Mouse (Mus musculus): Measurements from ENCODE around the gene Tmtc4. TPM values are rescaled to one million over a fixed set of nuclear protein-coding genes. Genes with fewer than 3 reads are reported as not detected.

Gene Tmtc4
- polyA plus RNA-seq, 1 experiment from 2014 or later: 43.5 TPM

DNA sequence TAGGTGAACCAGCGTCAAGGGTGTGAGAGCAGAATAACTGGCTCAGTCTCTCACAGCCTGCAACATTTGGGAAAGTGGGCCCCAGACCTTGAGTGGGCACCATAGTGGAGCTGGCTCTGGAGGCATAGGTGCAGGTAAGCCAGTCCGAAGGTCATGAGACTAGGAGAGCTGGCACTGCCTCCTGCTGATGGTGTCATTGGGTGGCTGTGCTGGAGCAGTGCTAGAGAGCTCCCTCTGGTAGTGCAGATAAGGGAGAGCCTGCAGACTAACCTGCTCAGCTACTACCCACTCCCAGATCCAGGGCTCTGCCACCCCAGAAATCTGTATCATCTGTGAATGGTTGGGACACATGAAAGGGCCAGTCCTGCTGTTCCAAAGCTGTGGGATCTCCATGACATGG is 10.1 kb upstream of the Tmtc4 start:
- 82% methylated on average over 2 of the region's 2 CpGs for WGBS
- H3K4me1 ChIP-seq: no peaks in the 10 kb centered on the region
- no peaks in the 10 kb centered on the region for H3K36me3 ChIP-seq
- no peak overlapping the region for H3K27ac ChIP-seq
- no peaks in the 10 kb centered on the region for H3K27me3 ChIP-seq
- 0 out of 2 replicates have a peak, but pooled peaks have one; percentile 31 for ATAC-seq (ENCODE audit: insufficient number of reproducible peaks, insufficient read depth, low FRiP score, low TSS enrichment)
- no peak overlapping the region for H3K9ac ChIP-seq
- no peaks in the 10 kb centered on the region for H3K9me3 ChIP-seq
- H3K4me3 ChIP-seq: no peak overlapping the region
- no peak overlapping the region for H3K4me2 ChIP-seq (replicated peaks)

- H3K4me2 ChIP-seq (replicated peaks): no peak overlapping the region
- H3K4me1 ChIP-seq: no peaks in the 10 kb centered on the region
- no peak overlapping the region for H3K27ac ChIP-seq
- no peak for ATAC-seq (ENCODE audit: insufficient number of reproducible peaks, insufficient read depth, low FRiP score, low TSS enrichment)
- WGBS: 57% methylated on average over 6 of the region's 6 CpGs
- H3K4me3 ChIP-seq: no peak overlapping the region
- H3K9ac ChIP-seq: no peak overlapping the region
- no peaks in the 10 kb centered on the region for H3K36me3 ChIP-seq
- H3K9me3 ChIP-seq: no peaks in the 10 kb centered on the region
- H3K27me3 ChIP-seq: no peaks in the 10 kb centered on the region
These were observed 9.1 kb upstream of the Tmtc4 start for GRCm38 (mm10) chr14:122992937-122993336.

GRCm38 (mm10) chr14:122990521-122991052 is 6.8 kb upstream of the Tmtc4 start:
- ATAC-seq (ENCODE audit: insufficient number of reproducible peaks, insufficient read depth, low FRiP score, low TSS enrichment): no peak
- Histone ChIP-seq H3K27me3 (no peaks in the 10 kb centered on the region), H3K4me3 (no peak overlapping the region), H3K9ac (no peak overlapping the region), H3K36me3 (no peaks in the 10 kb centered on the region), H3K9me3 (no peaks in the 10 kb centered on the region), H3K4me2 (replicated peaks) (no peak overlapping the region), H3K27ac (no peak overlapping the region), H3K4me1 (no peaks in the 10 kb centered on the region)
- 78% methylated on average over 4 of the region's 4 CpGs for WGBS

DNA sequence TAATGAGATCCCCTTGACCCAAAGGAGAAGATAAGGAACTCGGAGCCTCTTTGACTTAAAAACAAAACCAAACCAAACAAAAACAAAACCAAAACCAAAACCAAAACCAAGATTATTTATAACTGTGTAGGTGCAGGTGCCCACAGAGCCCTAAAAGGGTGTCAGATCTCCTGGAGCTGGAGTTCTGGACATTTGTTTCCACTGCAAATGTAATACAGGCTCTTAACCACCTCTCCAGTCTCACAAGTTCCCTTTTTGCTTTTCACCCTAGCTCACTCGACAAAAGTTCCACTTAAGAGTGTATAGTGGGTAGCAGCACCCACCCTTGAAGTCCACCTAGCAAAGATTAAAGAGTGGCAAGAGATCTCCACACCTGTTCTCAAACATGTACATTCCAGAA is 2.6 kb upstream of the Tmtc4 start:
- Histone ChIP-seq H3K9me3 (no peaks in the 10 kb centered on the region), H3K27me3 (no peaks in the 10 kb centered on the region), H3K36me3 (no peaks in the 10 kb centered on the region), H3K4me1 (peaks cover 17% of the 10 kb centered on the region), H3K27ac (no peak overlapping the region), H3K4me3 (no peak overlapping the region), H3K4me2 (replicated peaks) (no peak overlapping the region), H3K9ac (no peak overlapping the region)
- ATAC-seq (ENCODE audit: insufficient number of reproducible peaks, insufficient read depth, low FRiP score, low TSS enrichment): no peak
- WGBS: 69% methylated on average over 2 of the region's 2 CpGs

- Histone ChIP-seq H3K4me2 (replicated peaks) (peak overlapping the region; percentile 81), H3K9me3 (no peaks in the 10 kb centered on the region), H3K4me3 (peak overlapping the region; percentile 81), H3K27me3 (no peaks in the 10 kb centered on the region), H3K9ac (peak overlapping the region; percentile 88), H3K36me3 (0 out of 2 replicates have a peak, but pooled peaks cover under 1% of the 10 kb centered on the region), H3K27ac (peak overlapping the region; percentile 96), H3K4me1 (peaks cover 21% of the 10 kb centered on the region)
- WGBS: under 1% methylated on average over 54 of the region's 63 CpGs
- ATAC-seq (ENCODE audit: insufficient number of reproducible peaks, insufficient read depth, low FRiP score, low TSS enrichment): peak; percentile 87
These were observed 1.1 kb downstream of the Tmtc4 start for GRCm38 (mm10) chr14:122982571-122983225.

GRCm38 (mm10) chr14:122981831-122982485 is 1.9 kb downstream of the Tmtc4 start:
- 32% methylated on average over 8 of the region's 8 CpGs for WGBS
- Histone ChIP-seq H3K27me3 (no peaks in the 10 kb centered on the region), H3K36me3 (0 out of 2 replicates have a peak, but pooled peaks cover 6% of the 10 kb centered on the region), H3K4me3 (peak overlapping the region; percentile 81), H3K27ac (peak overlapping the region; percentile 96; the same call in 1 of the 2 replicates), H3K4me2 (replicated peaks) (peak overlapping the region; percentile 81), H3K4me1 (peaks cover 21% of the 10 kb centered on the region), H3K9ac (peak overlapping the region; percentile 88), H3K9me3 (no peaks in the 10 kb centered on the region)
- ATAC-seq (ENCODE audit: insufficient number of reproducible peaks, insufficient read depth, low FRiP score, low TSS enrichment): no peak

DNA sequence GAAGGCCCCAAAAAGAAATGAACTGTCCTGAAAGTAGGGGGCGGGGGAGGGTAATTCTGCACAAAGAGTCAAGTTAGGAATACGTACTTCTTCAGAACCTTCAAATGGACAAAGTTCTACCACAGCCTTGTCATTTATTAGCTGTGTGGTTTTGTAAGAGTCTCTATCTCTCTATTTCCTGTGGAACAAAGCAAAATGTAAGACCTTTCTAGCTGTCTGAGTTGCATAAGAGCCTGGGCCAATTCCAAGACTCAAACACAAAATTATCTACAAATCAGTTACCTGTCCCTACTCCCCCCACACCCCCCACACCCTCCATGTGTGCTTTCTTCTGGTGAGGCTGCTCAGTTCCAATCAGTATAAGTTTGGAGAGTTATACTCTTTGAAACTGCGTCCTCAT is 5.0 kb downstream of the Tmtc4 start:
- no peaks in the 10 kb centered on the region for H3K27me3 ChIP-seq
- H3K4me3 ChIP-seq: no peak overlapping the region
- H3K9ac ChIP-seq: no peak overlapping the region
- H3K27ac ChIP-seq: no peak overlapping the region
- ATAC-seq (ENCODE audit: insufficient number of reproducible peaks, insufficient read depth, low FRiP score, low TSS enrichment): no peak
- no peak overlapping the region for H3K4me2 ChIP-seq (replicated peaks)
- peaks cover 16% of the 10 kb centered on the region for H3K4me1 ChIP-seq
- H3K9me3 ChIP-seq: no peaks in the 10 kb centered on the region
- 0 out of 2 replicates have a peak, but pooled peaks cover 6% of the 10 kb centered on the region for H3K36me3 ChIP-seq
- WGBS: 87% methylated on average over 3 of the region's 3 CpGs

DNA sequence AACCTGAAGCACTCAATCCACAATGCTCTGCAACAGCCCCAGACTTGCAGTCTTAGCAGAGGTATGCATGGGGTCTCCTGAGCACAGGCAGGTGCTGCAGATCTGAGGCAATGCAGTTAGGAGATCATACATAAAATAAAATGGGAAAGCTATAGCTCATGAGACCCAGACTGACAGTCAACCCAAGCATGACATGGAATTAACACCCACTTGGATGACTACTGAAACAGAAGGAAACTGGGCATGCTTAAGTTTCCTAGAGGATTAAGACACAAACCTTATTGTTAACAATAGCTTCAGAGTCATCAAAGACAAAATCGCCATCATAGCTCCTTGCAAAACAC is 6.1 kb downstream of the Tmtc4 start:
- H3K9ac ChIP-seq: no peak overlapping the region
- WGBS: 80% methylated on average over 1 of the region's 1 CpGs

GRCm38 (mm10) chr14:122977056-122977796 is 6.6 kb downstream of the Tmtc4 start:
- no peaks in the 10 kb centered on the region for H3K27me3 ChIP-seq
- H3K27ac ChIP-seq: no peak overlapping the region
- peaks cover 12% of the 10 kb centered on the region; the same call in 1 of the 2 replicates for H3K4me1 ChIP-seq
- H3K4me3 ChIP-seq: no peak overlapping the region
- no peak overlapping the region for H3K9ac ChIP-seq
- no peak for ATAC-seq (ENCODE audit: insufficient number of reproducible peaks, insufficient read depth, low FRiP score, low TSS enrichment)
- H3K36me3 ChIP-seq: peaks cover 14% of the 10 kb centered on the region; the same call in 1 of the 2 replicates
- H3K4me2 ChIP-seq (replicated peaks): no peak overlapping the region
- H3K9me3 ChIP-seq: no peaks in the 10 kb centered on the region
- WGBS: 79% methylated on average over 9 of the region's 9 CpGs

More for the DNA sequence above, 6.1 kb downstream of the Tmtc4 start:
- Histone ChIP-seq H3K9me3 (no peaks in the 10 kb centered on the region), H3K36me3 (0 out of 2 replicates have a peak, but pooled peaks cover 9% of the 10 kb centered on the region), H3K4me1 (peaks cover 14% of the 10 kb centered on the region; the same call in 1 of the 2 replicates), H3K4me2 (replicated peaks) (no peak overlapping the region), H3K27ac (no peak overlapping the region), H3K27me3 (no peaks in the 10 kb centered on the region), H3K4me3 (no peak overlapping the region)
- ATAC-seq (ENCODE audit: insufficient number of reproducible peaks, insufficient read depth, low FRiP score, low TSS enrichment): no peak

GRCm38 (mm10) chr14:122974854-122975570 is 8.8 kb downstream of the Tmtc4 start:
- H3K9ac ChIP-seq: no peak overlapping the region
- H3K9me3 ChIP-seq: no peaks in the 10 kb centered on the region
- no peak overlapping the region for H3K27ac ChIP-seq
- H3K36me3 ChIP-seq: peaks cover 34% of the 10 kb centered on the region
- H3K4me2 ChIP-seq (replicated peaks): no peak overlapping the region
- no peak overlapping the region for H3K4me3 ChIP-seq
- no peaks in the 10 kb centered on the region for H3K4me1 ChIP-seq
- ATAC-seq (ENCODE audit: insufficient number of reproducible peaks, insufficient read depth, low FRiP score, low TSS enrichment): no peak
- WGBS: 81% methylated on average over 3 of the region's 3 CpGs
- no peaks in the 10 kb centered on the region for H3K27me3 ChIP-seq

DNA sequence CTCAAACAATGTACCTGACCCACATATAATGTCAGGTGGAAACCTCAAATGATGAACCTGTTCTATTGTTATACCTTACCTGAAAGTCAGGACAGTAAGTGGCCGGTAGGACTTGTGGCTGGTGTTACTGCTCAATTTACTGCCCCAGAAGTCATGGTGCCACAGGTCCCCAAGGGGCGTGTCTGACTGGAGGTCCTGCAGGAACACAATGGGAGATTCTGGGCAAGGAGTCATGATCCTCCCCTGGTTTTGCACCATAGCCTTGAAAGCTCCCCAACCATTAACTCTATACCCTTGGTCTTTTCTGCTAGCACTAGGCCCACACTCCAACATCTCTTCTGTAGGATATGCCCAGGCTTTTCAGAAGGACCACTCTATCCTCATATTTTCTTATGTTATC is 10.7 kb downstream of the Tmtc4 start:
- Histone ChIP-seq H3K27ac (no peak overlapping the region), H3K4me2 (replicated peaks) (no peak overlapping the region), H3K36me3 (peaks cover 53% of the 10 kb centered on the region), H3K4me3 (no peak overlapping the region), H3K4me1 (no peaks in the 10 kb centered on the region), H3K9me3 (no peaks in the 10 kb centered on the region), H3K27me3 (no peaks in the 10 kb centered on the region), H3K9ac (no peak overlapping the region)
- ATAC-seq (ENCODE audit: insufficient number of reproducible peaks, insufficient read depth, low FRiP score, low TSS enrichment): no peak
- WGBS: 90% methylated on average over 2 of the region's 2 CpGs

Measured in embryonic facial prominence, embryonic 12.5 days (tissue).